Mouse (Mus musculus) brain, embryonic 14.5 days (tissue): ENCODE measurements around the gene Gab1.

Experiments
- CTCF ChIP-seq: fragments of 200-500 bp; IDR thresholded peaks from 2 replicates; pipeline ENCODE4 v1.5.1; 2012; ENCODE audit warnings: inconsistent platforms, mild to moderate bottlenecking, moderate library complexity, borderline replicate concordance; ENCODE audit not compliant: insufficient read depth, insufficient read length; ENCODE audit errors: extremely low read depth
- POLR2A ChIP-seq: fragments of 200-500 bp; IDR thresholded peaks from 2 replicates; pipeline ENCODE4 v1.6.1; 2012; ENCODE audit warnings: mild to moderate bottlenecking, inconsistent platforms, borderline replicate concordance; ENCODE audit not compliant: poor library complexity, insufficient read depth, insufficient read length, severe bottlenecking; ENCODE audit errors: extremely low read depth

GRCm38 (mm10) chr8:80784559-80784958, 95.8 kb downstream of the Gab1 start:
- TF ChIP-seq CTCF = no peak
- TF ChIP-seq POLR2A = no peak
